Mouse (Mus musculus) bone marrow, adult 2 months (tissue): Measurements from ENCODE around the gene Ccnd1.

ENCODE experiments used
- CTCF ChIP-seq: fragments of 200-500 bp; IDR thresholded peaks from 2 replicates; pipeline ENCODE4 v1.5.1; 2011; ENCODE audit warnings: low read length, control low read depth; ENCODE audit not compliant: control insufficient read depth, insufficient read depth
- POLR2A ChIP-seq: fragments of 200-500 bp; IDR thresholded peaks from 2 replicates; pipeline ENCODE4 v1.6.1; 2011; ENCODE audit warnings: low read depth, mild to moderate bottlenecking, control low read depth, low read length, borderline replicate concordance; ENCODE audit not compliant: control insufficient read depth

DNA sequence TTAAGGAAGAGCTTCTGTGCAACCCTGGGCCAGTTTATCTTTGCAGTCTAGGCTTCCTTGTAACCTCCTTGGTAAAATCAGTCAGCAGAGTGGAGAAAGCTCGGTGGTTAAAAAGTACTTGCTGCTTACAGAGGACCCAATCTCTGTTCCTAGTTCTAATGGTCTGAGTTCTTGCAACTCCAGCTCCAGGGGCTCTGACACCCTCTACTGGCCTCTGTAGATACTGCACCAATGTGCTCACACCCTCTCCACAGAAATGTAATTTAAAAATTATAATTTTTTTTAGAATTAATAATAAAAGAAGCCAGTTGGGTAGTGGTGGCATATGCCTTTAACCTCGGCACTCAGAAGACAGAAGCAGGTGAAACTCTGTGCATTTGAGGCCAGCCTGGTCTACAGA, 52.1 kb downstream of the Ccnd1 start:
- TF ChIP-seq POLR2A (no peak), CTCF (no peak)
